Mouse (Mus musculus) left cerebral cortex, adult 8-10 months (tissue): ENCODE measurements at regions not wholly inside any gene's neighbourhood (a gene's known extent, or its start where the extent isn't known, plus 50 kb on each side); places are given as distances from the start of the nearest gene placed in this dataset.

ENCODE experiments used
- DNase-seq, 2 experiments: peaks; one replicate each; pipeline ENCODE4 v3.0.0; 2022; ENCODE audit warnings: low spot score in 2 of 2

DNA sequence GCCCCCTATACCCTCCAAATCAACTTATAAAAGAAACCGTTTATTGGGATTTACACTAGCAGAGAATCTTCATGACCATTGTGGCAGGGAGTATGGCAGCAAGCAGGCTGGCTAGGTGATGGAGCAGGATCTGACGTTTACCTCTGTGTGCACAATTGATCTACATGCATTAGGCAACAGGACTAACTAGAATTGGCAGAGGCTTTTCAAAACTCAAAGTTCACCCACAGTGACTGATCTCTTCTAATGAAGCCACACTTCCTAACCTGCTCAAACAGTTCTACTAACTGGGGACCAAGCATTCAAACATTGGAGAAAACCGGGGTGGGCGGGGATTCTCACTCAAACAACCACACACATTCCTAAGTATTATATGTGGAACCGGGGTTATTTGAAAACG lies 1382.9 kb upstream of the Tenm2 start:
- no peak for DNase-seq

DNA sequence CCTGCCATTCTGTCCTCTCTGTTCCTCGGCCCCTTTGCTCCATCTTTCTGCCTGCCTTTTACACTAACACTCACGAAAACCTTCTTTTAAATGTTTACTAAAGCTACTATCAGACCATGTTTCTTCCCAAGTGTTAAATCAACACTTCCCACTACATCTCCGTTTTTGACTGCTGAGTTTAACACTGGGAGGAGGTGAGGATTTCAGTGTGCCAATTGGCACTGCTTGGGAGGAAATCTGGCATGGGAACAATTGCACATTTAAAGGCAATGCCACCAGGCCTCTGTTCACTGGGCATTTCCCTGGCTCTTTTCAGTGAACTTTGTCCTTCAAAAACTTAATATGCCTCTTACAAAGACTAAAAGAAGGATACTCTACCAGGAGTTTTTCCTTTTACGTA lies 1365.2 kb upstream of the Tenm2 start:
- DNase-seq: peak in 1 of 2 experiments; percentile 29

DNA sequence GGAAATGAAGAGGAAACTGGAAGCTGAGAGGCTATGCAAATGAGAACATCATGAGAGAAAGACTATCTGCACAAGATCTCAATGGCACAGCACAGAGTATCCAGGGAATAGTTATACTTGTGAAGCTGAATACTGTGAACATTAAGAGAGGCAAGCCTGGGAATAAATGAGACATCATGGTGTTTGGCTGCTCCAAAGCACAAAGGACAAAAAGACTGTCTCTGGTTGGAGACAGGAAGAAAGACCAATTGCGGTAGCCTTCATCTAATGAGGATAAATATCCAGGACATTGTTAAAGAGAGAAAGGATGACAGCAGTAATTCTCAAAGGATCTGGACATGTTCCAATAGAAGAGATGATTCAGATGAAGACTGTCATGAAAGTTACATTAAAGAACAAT lies 1332.8 kb upstream of the Tenm2 start:
- no peak for DNase-seq

DNA sequence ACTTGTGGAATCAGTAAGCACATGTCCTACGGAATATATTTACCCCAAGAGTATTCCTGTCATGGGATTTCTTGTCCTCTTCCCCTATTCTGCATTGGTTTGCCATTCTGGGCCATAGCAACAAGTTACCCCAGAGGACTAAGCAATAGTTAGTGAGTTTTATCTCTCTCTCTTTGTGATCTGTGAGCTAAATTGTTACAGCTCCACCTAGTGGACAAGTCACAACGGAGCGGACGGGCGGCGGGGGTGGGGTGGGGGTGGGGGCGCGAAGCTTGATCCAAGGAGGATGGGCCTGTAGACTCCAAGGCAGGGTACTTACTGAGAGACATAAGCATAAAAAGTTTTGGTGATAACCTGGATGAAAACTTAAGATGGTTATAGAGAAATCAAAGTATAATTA lies 1308.1 kb upstream of the Tenm2 start:
- no peak for DNase-seq

DNA sequence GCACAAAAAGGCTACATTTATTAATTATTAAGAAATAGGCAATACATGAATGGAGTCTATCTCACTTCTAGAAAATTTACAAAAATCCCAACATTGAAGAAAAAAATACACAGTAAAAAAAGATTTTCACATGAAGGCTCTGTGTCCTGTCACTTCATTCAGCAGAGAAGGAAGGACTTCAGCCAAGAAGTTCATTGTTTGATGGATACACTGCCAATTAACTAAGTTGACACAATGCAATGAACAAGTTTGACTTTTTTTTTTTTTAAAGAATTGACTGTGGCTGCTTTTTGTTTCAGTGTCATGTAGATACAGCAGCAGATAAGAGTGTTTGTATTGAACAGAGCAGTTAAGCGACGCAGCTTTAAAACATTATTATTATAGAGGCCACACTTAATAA lies 1304.3 kb upstream of the Tenm2 start:
- DNase-seq: no peak

DNA sequence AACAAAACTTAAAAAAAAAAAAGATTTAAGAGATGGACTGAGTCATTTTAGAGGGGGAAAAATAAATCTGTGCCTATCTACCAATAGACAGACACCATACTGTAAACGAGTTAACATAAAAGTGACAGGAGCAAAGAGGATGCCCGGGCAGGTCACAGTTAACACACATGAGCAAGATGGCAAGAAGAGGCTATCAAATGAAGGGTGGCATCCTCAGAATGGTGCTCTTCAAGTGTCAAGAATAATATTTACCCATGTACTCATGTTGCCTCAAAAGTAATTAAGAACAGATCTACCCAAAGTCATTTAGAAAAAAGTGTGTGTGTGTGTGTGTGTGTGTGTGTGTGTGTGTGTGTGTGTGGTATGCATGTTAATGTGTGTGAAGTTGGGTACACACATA lies 1296.5 kb upstream of the Tenm2 start:
- DNase-seq: no peak

DNA sequence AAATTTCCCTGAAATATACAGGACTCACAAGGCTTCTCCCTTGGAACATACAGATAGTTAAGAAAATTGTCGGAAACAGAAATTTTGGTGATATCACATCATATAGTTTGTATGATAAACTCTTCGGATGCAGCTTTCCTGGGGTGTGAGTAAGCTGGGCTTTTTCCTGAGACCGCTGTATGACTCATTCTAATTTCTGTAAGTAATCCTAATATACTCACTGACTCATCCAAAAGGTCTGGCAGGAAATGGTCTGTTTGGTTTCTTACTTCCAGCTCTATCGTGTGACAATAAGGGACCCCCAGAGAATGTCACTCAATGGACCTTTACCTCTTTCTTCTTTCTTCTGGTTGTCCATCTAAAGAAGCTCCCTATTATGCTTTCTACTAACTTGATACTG lies 1273.9 kb upstream of the Tenm2 start:
- no peak for DNase-seq

DNA sequence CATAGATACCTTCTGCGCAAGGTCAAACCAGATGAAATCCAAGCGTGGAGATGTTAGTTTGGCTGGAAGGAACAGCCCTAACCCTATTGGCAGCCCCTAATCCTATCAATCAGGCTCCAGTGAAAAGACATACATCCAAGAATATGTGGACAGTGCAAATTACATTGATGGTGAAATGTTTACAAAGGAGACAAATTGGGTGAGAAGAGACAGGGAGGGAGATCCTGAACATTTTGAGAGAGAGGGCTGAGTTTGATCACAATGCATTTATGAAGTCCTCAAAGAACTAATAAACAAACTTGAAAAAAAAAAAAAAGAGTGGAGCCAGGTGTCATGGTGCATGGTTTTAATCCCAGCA lies 1228.5 kb upstream of the Tenm2 start:
- no peak for DNase-seq

DNA sequence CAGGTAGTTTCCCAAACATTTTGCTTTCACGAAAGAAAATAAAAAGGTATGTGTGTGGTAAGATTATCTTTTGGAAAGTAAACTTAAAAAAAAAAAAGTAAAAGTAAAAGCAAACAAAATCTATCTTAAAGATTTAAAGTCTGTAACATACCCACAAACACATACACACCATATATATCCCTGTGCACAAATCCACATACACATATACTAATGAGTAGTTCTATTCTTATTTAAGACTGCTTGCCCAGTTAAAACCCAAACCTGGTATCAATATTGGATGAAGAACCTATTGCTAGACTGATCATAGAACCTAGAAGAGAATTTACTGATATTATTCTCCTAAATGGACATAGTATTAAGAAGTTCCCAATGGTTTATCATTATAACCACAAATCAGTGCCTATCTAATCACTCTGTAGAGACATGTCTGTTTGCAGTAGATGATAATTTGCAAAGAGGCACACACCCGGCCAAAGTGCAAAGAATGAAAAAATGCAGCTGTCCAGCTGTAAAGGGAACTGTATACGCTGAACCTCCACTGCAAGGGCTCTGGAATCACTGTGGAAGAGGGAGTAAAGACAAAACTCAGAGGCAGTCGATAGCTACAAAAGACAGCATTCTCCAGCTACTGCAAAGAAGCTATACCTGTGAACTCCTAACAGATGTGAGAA lies 1227.9 kb upstream of the Tenm2 start:
- no peak for DNase-seq

DNA sequence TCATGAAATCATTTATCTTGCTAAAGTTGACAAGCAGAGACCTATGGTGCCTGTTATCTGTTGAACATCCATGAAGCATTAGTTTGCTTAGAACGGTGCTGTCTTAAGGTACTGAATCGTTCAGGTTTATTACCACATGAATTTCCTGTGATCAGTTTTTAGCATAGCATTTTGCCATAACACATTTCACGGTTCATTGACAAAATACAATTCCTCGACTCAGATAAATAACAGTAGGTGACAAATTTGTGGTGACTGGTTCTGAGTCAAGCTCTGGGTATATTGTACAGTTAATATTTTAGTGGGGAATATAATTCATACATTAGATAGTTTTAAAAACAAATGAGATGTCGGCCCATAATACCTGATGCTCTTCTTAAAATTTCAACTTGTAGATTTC lies 1207.5 kb upstream of the Tenm2 start:
- no peak for DNase-seq

DNA sequence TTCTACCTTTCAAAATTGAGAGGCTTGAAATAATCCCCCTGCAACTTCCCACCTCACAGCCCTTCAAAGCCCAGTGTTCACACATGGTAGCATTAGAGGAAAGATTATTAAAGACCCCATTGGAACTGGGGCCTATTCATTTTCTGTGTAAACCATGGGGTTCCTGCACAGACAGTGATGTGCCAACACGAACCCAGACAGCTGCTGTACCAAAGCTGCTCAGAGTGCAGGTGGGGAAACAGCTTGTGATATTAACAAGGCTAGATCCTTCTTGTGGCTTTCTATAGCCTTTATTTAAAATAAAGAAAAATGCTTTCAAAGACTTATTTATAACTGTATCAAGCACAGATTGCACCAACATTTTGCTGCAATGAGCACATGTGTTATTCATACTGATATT lies 1174.5 kb upstream of the Tenm2 start:
- DNase-seq: no peak

DNA sequence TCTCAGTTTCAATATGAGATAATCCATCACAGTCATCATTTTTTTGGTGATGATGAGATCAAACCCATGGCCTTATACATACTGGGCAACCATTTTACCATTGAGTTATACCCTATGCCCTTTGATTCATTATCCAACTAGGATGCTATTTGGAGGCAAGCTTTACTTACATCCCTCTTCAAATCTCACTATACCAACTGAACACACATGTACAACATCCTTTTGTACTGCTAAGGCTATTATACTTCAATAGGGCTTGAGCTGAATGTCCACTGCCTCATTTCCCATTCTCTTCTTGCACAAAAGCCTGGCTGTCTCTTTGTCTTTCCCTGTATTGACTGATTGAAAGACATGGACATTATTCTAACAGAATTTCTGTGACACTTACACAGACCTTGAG lies 1162.0 kb upstream of the Tenm2 start:
- no peak for DNase-seq

DNA sequence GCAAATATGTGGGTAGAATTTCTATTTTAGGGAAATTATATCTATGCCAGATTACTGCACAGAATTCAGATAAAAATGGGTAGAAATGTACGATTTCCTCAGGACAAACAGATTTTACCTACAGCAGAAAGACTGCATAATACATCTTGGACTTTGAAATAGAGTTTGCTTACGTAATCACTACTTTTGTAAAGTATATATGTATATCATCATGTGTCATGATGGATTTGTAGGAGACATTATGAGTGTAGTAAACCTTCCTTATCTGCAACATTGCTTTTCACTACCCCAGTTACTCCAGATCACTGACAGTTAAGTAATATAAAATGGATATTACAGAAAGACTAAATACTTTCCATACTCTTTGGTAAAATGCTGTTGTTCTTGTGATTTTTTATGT lies 1151.2 kb upstream of the Tenm2 start:
- no peak for DNase-seq

DNA sequence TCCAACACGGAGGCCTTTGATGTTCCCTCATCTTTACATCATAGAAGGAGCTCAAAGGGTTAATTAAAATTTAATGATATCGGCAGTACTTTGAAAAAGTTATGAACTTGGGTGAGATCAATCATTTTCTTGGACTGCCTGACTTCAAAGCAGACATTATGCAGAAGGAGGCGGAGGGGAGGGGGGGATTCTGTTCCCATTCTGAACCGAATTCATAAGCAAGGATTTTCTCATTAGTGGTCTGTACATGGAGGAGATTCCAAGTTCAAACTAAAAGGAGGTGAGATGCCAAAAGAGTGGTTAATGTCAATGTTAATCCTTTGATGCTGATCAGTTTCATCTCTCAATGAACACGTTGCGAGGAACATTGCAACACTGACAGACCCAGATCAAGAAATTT lies 1110.7 kb upstream of the Tenm2 start:
- DNase-seq: no peak

DNA sequence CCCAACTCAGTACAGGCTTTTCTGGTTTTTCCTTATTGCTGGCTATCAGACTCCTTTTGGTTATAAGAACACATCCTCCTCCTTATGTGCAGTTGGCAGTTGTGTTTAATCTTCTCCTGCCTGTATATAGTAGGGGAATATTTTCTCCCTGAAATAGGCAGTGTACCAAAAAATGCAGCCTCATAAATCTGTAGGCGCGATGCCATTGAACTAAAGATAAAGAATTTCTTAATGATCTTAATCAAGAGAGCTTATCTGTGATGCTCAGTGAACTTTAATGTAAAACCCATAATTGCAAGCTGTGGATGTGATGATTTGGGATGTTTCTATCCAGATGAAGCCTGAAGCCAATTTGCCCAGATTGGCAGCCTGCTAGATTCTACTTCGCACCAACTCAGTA lies 1099.6 kb upstream of the Tenm2 start:
- DNase-seq: no peak

DNA sequence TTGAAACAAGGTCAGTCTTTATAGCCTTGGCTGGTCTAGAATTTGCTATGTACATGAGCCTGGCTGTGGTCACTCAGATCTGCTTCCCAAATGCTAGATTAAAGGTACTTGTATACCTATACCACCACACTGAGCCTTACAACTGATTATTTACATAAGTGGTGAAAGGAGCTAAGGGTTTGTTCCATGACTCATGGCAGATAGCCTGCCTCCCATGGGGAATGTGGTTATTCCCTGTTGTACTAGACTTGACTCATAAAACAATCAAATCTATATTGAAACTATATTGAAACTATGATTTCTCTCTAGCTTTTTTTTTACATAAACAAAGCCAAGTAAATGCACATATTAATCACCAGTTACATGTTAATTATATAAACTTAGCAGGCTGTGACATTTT lies 1061.9 kb upstream of the Tenm2 start:
- no peak for DNase-seq

DNA sequence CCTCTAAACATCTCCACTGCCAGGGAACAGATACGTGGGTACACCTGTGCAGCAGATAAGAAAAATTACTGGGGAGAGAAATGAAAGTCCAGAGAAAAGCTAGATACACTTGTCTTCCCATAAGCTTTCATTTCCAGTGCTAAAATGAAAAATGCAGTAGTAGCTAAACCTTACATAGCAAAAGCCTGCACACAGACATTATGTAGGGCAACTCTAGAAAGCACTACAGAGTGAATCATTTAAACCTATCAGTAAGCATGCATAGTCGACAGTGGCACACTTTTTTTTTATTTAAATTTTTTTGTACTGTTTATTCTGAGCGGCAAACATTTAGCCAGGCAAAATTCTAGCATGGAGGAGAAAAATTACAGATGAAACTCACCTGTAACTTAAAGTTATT lies 1055.5 kb upstream of the Tenm2 start:
- DNase-seq: no peak

DNA sequence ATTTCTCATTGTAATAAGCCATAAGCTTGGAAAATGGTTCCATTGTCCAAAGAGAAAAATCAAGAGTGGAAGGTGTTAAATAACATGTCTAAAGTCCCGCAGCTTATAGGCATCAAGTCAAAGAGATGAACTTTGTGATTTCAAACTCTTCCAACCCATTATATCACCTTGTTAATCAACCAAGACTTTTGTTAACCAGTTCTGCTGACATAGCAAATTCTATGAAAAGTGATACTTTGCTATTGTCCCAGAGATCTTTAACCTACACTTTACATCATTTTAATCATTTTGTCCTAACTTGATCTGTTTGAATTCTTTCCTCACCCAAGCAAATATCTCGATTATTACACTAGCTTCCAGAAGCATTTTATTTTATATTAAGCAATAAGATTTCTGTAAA lies 1045.2 kb upstream of the Tenm2 start:
- no peak for DNase-seq
